ENCODE assay signal across 14 mouse cellular contexts in genomic region chr10:42134759-42135702, GRCm38 (mm10).
A peak's percentile ranks its signal among the peaks of the same experiment; 100 is the strongest.
DNase-seq lines count a peak whose midpoint lies in the region; ATAC-seq and TF ChIP-seq lines count a peak whose summit lies in the region.
"Had no signal": no experiment of that assay in that cellular context is flagged by ENCODE, and none has a peak within 500 bp of the region (broad histone marks: within the 10 kb centered on the region; RNA-seq: fewer than 3 reads in every experiment).

No protein-coding gene starts in this region.

- no peaks in the 10 kb centered on the region for H3K36me3 ChIP-seq in kidney, embryonic 16.5 days (ENCODE audit: insufficient read depth, low read length)
- H3K36me3 ChIP-seq in stomach, embryonic 15.5 days: no peaks in the 10 kb centered on the region
- H3K36me3 ChIP-seq: forebrain, embryonic 15.5 days; hindbrain, embryonic 12.5 days; liver, embryonic 12.5 days had no signal

- no peak overlapping the region for H3K4me2 ChIP-seq in kidney, embryonic 16.5 days (replicated peaks; ENCODE audit: low read depth, low read length)
- no peak overlapping the region for H3K4me2 ChIP-seq in stomach, embryonic 15.5 days
- H3K4me2 ChIP-seq: forebrain, embryonic 15.5 days; hindbrain, embryonic 12.5 days; liver, embryonic 12.5 days had no signal

- no peak for ATAC-seq in kidney, embryonic 16.5 days (ENCODE audit: low FRiP score, low TSS enrichment)
- peak; percentile 58 for ATAC-seq in stomach, embryonic 15.5 days (ENCODE audit: insufficient read depth, low FRiP score, low read depth)
- ATAC-seq: forebrain, embryonic 15.5 days; intestine, postnatal 0 days; liver, embryonic 12.5 days had no signal

- no peaks in the 10 kb centered on the region for H3K4me1 ChIP-seq in kidney, embryonic 16.5 days (ENCODE audit: insufficient read depth, low read length)
- 0 out of 2 replicates have a peak, but pooled peaks cover 3% of the 10 kb centered on the region for H3K4me1 ChIP-seq in lung, adult 2 months (ENCODE audit: control insufficient read depth, insufficient read depth, low read length)
- H3K4me1 ChIP-seq in stomach, embryonic 15.5 days: no peaks in the 10 kb centered on the region
- H3K4me1 ChIP-seq: forebrain, embryonic 15.5 days; hindbrain, embryonic 12.5 days; liver, embryonic 12.5 days had no signal

- no peak for TF ChIP-seq POLR2A in lung, adult 2 months (IDR thresholded peaks at IDR 0.05; ENCODE audit: borderline replicate concordance, extremely low read depth, low read depth, low read length)

- DNase-seq in kidney, adult 11 months: peak; percentile 45
- peak; percentile 55 for DNase-seq in ZHBTc4 (ENCODE audit: low read depth, low spot score)
- DNase-seq in lung, adult 2 months: peak; percentile 70
- no peak for DNase-seq in heart, adult 8-10 months (ENCODE audit: low spot score)
- DNase-seq in gastrocnemius, postnatal 14 days: no peak
- no peak for DNase-seq in adrenal gland, postnatal 4 days (ENCODE audit: low spot score in 2 of 2)
- DNase-seq: gastrocnemius, postnatal 25 days had no signal

- H3K9ac ChIP-seq in kidney, embryonic 16.5 days (replicated peaks; ENCODE audit: low read length): no peak overlapping the region
- H3K9ac ChIP-seq in stomach, embryonic 15.5 days: no peak overlapping the region
- H3K9ac ChIP-seq: forebrain, embryonic 15.5 days; hindbrain, embryonic 12.5 days; liver, embryonic 12.5 days had no signal

- 65% methylated on average over 14 of the region's 14 CpGs for WGBS in kidney, embryonic 16.5 days
- WGBS in lung, adult 2 months: 73% methylated on average over 14 of the region's 14 CpGs
- WGBS in stomach, embryonic 15.5 days: 59% methylated on average over 14 of the region's 14 CpGs

- H3K4me3 ChIP-seq in kidney, embryonic 16.5 days (ENCODE audit: low read length): no peak overlapping the region
- H3K4me3 ChIP-seq in lung, adult 2 months (replicated peaks; ENCODE audit: extremely low read depth, low read depth, low read length): no peak overlapping the region
- H3K4me3 ChIP-seq in stomach, embryonic 15.5 days (replicated peaks): no peak overlapping the region
- H3K4me3 ChIP-seq: forebrain, embryonic 15.5 days; hindbrain, embryonic 12.5 days; liver, embryonic 12.5 days; megakaryocyte, embryonic 14.5 days had no signal

- H3K27me3 ChIP-seq in kidney, embryonic 16.5 days (ENCODE audit: insufficient read depth, low read length): no peaks in the 10 kb centered on the region
- H3K27me3 ChIP-seq in stomach, embryonic 15.5 days (replicated peaks): no peaks in the 10 kb centered on the region
- H3K27me3 ChIP-seq: forebrain, embryonic 15.5 days; hindbrain, embryonic 12.5 days; liver, embryonic 12.5 days; megakaryocyte, embryonic 14.5 days had no signal

- no peak for TF ChIP-seq CTCF in lung, adult 2 months (IDR thresholded peaks at IDR 0.05; ENCODE audit: insufficient read depth, low read length)

- intact Hi-C loops in gastrocnemius, postnatal 14 days (cut with DNase I; ENCODE audit: low total_unique reads): no loop called here

- H3K27ac ChIP-seq in kidney, embryonic 16.5 days (ENCODE audit: low read length): no peak overlapping the region
- no peak overlapping the region for H3K27ac ChIP-seq in stomach, embryonic 15.5 days
- H3K27ac ChIP-seq: forebrain, embryonic 15.5 days; hindbrain, embryonic 12.5 days; liver, embryonic 12.5 days had no signal

- H3K9me3 ChIP-seq in kidney, embryonic 16.5 days (ENCODE audit: low read length): 0 out of 2 replicates have a peak, but pooled peaks cover 6% of the 10 kb centered on the region
- no peaks in the 10 kb centered on the region for H3K9me3 ChIP-seq in stomach, embryonic 15.5 days
- H3K9me3 ChIP-seq: forebrain, embryonic 15.5 days; hindbrain, embryonic 12.5 days; liver, embryonic 12.5 days had no signal

Comparison
In these comparisons a context has a peak if more than half of its experiments do, and no peak if none do; other contexts are left out.
1. DNase-seq: peak in kidney, adult 11 months (single experiment), ZHBTc4 (single experiment) and lung, adult 2 months (single experiment); none in heart, adult 8-10 months (single experiment), gastrocnemius, postnatal 14 days (single experiment) and adrenal gland, postnatal 4 days (0 of 2).